Mouse (Mus musculus): ENCODE data around the gene Zcchc4. TPM values are rescaled to one million over a fixed set of nuclear protein-coding genes. Genes with fewer than 3 reads are reported as not detected.
"Not testable (repeated sequence)": the region's sequence is repeated elsewhere in the genome, so short reads cannot be mapped to it uniquely, and the experiment has no call there.

Zcchc4 gene
- polyA plus RNA-seq, 1 experiment from 2014 or later, result 11.3 TPM

DNA sequence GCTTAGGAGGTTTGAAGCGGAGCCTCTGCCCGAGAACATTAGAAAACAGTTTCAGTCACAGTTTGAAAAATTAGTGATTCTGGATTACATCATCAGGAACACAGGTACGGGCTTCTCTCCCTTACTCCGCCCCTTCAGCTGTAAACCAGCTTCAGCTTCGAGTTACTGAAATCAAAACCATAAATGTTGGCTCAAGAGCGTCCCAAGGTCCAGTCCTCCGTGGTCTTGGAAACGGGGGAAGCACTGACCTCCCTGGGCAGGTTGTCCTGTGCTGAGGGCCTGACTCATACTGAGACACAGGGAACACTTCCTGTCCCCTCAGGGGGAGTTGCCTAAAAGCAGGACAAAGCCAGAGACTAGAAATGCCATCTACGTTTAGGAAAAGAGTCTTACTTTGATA is 22.1 kb upstream of the Zcchc4 start:
- H3K4me2 ChIP-seq (ENCODE audit: low read length), result no peak overlapping the region
- ATAC-seq, result no peak
- 89% methylated on average over 9 of the region's 9 CpGs for WGBS
- no peaks in the 10 kb centered on the region for H3K36me3 ChIP-seq (ENCODE audit: control insufficient read depth, insufficient read depth, low read length)
- no peak overlapping the region for H3K27ac ChIP-seq (ENCODE audit: low read length)
- no peak overlapping the region for H3K9ac ChIP-seq (ENCODE audit: low read depth, low read length)
- no peak overlapping the region for H3K4me3 ChIP-seq (ENCODE audit: low read depth, low read length)
- H3K9me3 ChIP-seq (replicated peaks; ENCODE audit: control insufficient read depth, low read length, poor library complexity, severe bottlenecking), result no peaks in the 10 kb centered on the region
- H3K27me3 ChIP-seq (ENCODE audit: control insufficient read depth, insufficient read depth, low read depth, low read length), result no peaks in the 10 kb centered on the region
- no peaks in the 10 kb centered on the region for H3K4me1 ChIP-seq (ENCODE audit: control insufficient read depth, insufficient read depth, low read length)

DNA sequence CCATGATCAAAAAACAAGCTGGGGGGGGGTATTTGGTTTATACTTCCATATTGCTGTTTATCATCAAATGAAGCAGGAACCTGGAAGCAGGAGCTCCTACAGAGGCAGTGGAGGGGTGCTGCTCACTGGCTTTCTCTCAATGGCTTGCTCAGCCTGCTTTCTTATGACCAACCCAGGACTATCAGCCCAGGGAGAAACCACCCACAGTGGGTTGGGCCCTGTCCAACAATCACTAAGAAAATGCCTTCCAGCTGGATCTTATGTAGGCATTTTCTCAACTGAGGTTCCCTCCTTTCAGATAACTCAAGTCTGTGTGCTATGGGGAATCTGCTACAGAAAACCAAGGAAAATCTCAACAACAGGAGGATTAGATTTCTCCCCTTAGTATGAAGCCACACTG is 21.0 kb upstream of the Zcchc4 start:
- Histone ChIP-seq H3K27ac (ENCODE audit: low read length) (no peak overlapping the region), H3K9me3 (replicated peaks; ENCODE audit: control insufficient read depth, low read length, poor library complexity, severe bottlenecking) (no peaks in the 10 kb centered on the region), H3K4me1 (ENCODE audit: control insufficient read depth, insufficient read depth, low read length) (no peaks in the 10 kb centered on the region), H3K4me2 (ENCODE audit: low read length) (no peak overlapping the region), H3K27me3 (ENCODE audit: control insufficient read depth, insufficient read depth, low read depth, low read length) (no peaks in the 10 kb centered on the region), H3K36me3 (ENCODE audit: control insufficient read depth, insufficient read depth, low read length) (no peaks in the 10 kb centered on the region), H3K9ac (ENCODE audit: low read depth, low read length) (no peak overlapping the region), H3K4me3 (ENCODE audit: low read depth, low read length) (no peak overlapping the region)
- no peak for ATAC-seq

DNA sequence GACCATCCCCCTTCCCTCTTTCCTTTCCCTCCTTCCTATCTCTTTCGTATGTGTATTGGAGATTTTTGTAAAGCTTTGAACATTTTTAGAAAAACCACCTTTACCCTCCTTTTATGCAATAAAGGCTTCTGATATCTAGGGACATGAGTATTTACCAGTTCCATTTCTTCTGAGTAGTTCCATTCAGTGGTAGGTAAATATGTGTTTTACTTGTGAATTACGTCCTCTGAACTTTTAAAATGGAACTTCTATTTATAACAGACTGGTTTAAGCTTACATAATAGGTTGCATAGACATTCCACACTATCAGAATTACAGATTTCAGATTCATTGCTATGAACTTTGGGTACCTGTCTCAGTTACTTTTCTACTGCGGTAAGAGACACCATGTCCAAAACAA is 19.9 kb upstream of the Zcchc4 start:
- H3K9me3 ChIP-seq (replicated peaks; ENCODE audit: control insufficient read depth, low read length, poor library complexity, severe bottlenecking), result no peaks in the 10 kb centered on the region
- WGBS, result 94% methylated on average over 3 of the region's 3 CpGs
- ATAC-seq, result no peak
- H3K27me3 ChIP-seq (ENCODE audit: control insufficient read depth, insufficient read depth, low read depth, low read length), result no peaks in the 10 kb centered on the region
- no peak overlapping the region for H3K4me3 ChIP-seq (ENCODE audit: low read depth, low read length)
- no peaks in the 10 kb centered on the region for H3K4me1 ChIP-seq (ENCODE audit: control insufficient read depth, insufficient read depth, low read length)
- no peaks in the 10 kb centered on the region for H3K36me3 ChIP-seq (ENCODE audit: control insufficient read depth, insufficient read depth, low read length)
- no peak overlapping the region for H3K4me2 ChIP-seq (ENCODE audit: low read length)
- H3K9ac ChIP-seq (ENCODE audit: low read depth, low read length), result no peak overlapping the region
- no peak overlapping the region for H3K27ac ChIP-seq (ENCODE audit: low read length)

DNA sequence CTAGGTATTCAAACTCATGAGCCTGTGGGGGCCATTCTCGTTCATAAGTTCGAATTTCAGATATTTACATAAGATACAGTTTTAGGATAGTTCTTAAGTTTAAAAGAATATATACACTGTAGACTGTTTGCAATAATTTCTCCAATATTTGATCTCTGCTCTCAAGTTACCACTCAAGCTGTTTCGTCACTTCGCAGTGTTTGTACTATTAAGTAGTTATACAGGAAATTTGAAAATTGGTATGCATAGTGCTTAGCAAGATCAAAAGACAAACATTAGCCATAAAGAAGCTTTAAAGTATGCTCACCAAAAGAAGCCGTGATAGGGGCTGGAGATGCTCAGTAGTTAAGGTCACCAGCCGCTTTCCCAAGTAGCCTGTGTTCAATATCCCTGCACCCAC is 19.2 kb upstream of the Zcchc4 start:
- no peaks in the 10 kb centered on the region for H3K36me3 ChIP-seq (ENCODE audit: control insufficient read depth, insufficient read depth, low read length)
- H3K4me3 ChIP-seq (ENCODE audit: low read depth, low read length), result no peak overlapping the region
- ATAC-seq, result no peak
- H3K4me1 ChIP-seq (ENCODE audit: control insufficient read depth, insufficient read depth, low read length), result no peaks in the 10 kb centered on the region
- WGBS, result 92% methylated on average over 6 of the region's 6 CpGs
- no peak overlapping the region for H3K27ac ChIP-seq (ENCODE audit: low read length)
- no peak overlapping the region for H3K9ac ChIP-seq (ENCODE audit: low read depth, low read length)
- H3K4me2 ChIP-seq (ENCODE audit: low read length), result no peak overlapping the region
- no peaks in the 10 kb centered on the region for H3K27me3 ChIP-seq (ENCODE audit: control insufficient read depth, insufficient read depth, low read depth, low read length)
- H3K9me3 ChIP-seq (replicated peaks; ENCODE audit: control insufficient read depth, low read length, poor library complexity, severe bottlenecking), result no peaks in the 10 kb centered on the region

DNA sequence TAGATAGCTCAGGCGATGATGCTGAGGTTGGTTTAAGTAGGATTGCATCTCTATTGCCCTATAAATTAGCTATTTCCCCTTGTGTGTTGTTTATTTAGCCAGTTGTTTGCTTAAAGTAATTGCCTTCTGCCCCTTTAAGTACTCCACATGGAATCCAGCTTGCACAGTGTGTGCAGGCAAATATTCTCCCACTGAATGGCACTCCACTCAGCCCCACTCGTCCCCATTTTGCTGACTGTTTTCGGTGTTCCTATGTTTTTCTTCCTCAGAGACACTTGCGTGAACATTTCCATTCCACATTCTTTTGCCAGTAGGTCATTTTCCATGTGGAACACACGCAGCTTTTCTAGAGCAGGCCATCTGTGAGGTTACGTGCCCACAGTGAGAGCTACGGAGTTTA is 12.6 kb upstream of the Zcchc4 start:
- Histone ChIP-seq H3K4me1 (ENCODE audit: control insufficient read depth, insufficient read depth, low read length) (no peaks in the 10 kb centered on the region), H3K9ac (ENCODE audit: low read depth, low read length) (no peak overlapping the region), H3K27ac (ENCODE audit: low read length) (no peak overlapping the region), H3K36me3 (ENCODE audit: control insufficient read depth, insufficient read depth, low read length) (no peaks in the 10 kb centered on the region), H3K4me3 (ENCODE audit: low read depth, low read length) (no peak overlapping the region), H3K27me3 (ENCODE audit: control insufficient read depth, insufficient read depth, low read depth, low read length) (no peaks in the 10 kb centered on the region), H3K4me2 (ENCODE audit: low read length) (no peak overlapping the region), H3K9me3 (replicated peaks; ENCODE audit: control insufficient read depth, low read length, poor library complexity, severe bottlenecking) (no peaks in the 10 kb centered on the region)
- ATAC-seq, result no peak
- 88% methylated on average over 7 of the region's 7 CpGs for WGBS

DNA sequence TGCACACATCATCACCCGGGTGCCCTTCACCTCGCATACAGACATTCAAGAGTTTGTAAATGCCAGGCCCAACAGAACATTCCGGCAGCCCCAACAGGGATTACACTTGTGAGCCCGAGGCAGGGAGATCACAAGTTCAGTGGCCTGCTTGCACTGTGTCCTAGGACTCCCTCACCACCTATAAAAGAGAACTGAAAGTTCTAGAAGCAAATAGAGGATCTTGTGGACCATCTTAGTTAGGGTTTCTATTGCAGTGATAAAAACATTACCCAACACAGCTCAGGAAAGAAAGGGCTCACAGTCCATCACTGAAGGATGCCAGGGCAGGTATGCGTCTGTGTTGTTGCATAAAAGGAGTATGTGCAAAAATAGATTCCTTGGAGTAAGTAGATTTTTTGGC is 942 bp upstream of the Zcchc4 start:
- H3K9me3 ChIP-seq (replicated peaks; ENCODE audit: control insufficient read depth, low read length, poor library complexity, severe bottlenecking), result no peaks in the 10 kb centered on the region
- H3K4me3 ChIP-seq (ENCODE audit: low read depth, low read length), result no peak overlapping the region

DNA sequence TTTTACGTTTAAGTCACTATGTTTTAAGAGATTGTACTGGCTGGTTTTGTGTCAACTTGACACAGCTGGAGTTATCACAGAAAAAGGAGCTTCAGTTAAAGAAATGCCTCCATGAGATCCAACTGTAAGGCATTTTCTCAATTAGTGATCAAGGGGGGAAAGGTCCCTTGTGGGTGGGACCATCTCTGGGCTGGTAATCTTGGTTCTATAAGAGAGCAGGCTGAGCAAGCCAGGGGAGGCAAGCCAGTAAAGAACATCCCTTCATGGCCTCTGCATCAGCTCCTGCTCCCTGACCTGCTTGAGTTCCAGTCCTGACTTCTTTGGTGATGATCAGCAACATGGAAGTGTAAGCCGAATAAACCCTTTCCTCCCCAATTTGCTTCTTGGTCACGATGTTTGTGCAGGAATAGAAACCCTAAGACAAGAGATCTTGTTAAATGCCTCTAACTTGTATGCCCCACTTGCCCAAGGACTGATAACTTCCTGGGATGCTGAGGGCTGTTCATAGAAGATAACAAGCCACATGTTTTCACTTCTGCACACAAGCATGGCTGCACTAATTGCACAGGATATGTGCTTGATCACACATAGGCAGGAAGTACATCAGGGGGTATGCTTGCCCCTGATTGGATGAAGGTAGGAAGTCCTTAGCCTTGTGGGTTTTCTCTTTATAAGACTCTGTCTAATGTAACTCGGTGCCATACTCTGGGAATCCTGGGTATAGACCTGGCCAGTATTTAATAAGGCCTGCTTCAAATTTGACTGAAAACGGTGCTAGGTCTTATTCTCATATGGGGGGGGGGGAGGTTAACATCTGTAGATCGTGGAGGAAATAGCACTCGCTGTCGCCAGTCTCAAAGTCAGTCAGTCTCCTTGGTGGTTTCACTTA is 1.5 kb downstream of the Zcchc4 start:
- ATAC-seq; H3K9ac ChIP-seq (ENCODE audit: low read depth, low read length); H3K27me3 ChIP-seq (ENCODE audit: control insufficient read depth, insufficient read depth, low read depth, low read length); H3K36me3 ChIP-seq (ENCODE audit: control insufficient read depth, insufficient read depth, low read length); H3K4me3 ChIP-seq (ENCODE audit: low read depth, low read length); H3K9me3 ChIP-seq (replicated peaks; ENCODE audit: control insufficient read depth, low read length, poor library complexity, severe bottlenecking); H3K27ac ChIP-seq (ENCODE audit: low read length); H3K4me2 ChIP-seq (ENCODE audit: low read length); H3K4me1 ChIP-seq (ENCODE audit: control insufficient read depth, insufficient read depth, low read length): not testable (repeated sequence)
- WGBS, result 87% methylated on average over 8 of the region's 8 CpGs

More for the DNA sequence above, 942 bp upstream of the Zcchc4 start:
- 94% methylated on average over 5 of the region's 5 CpGs for WGBS
- no peak overlapping the region for H3K9ac ChIP-seq (ENCODE audit: low read depth, low read length)
- ATAC-seq, result no peak
- H3K4me1 ChIP-seq (ENCODE audit: control insufficient read depth, insufficient read depth, low read length), result no peaks in the 10 kb centered on the region
- H3K27ac ChIP-seq (ENCODE audit: low read length), result no peak overlapping the region
- H3K4me2 ChIP-seq (ENCODE audit: low read length), result no peak overlapping the region
- H3K36me3 ChIP-seq (ENCODE audit: control insufficient read depth, insufficient read depth, low read length), result no peaks in the 10 kb centered on the region
- no peaks in the 10 kb centered on the region for H3K27me3 ChIP-seq (ENCODE audit: control insufficient read depth, insufficient read depth, low read depth, low read length)

DNA sequence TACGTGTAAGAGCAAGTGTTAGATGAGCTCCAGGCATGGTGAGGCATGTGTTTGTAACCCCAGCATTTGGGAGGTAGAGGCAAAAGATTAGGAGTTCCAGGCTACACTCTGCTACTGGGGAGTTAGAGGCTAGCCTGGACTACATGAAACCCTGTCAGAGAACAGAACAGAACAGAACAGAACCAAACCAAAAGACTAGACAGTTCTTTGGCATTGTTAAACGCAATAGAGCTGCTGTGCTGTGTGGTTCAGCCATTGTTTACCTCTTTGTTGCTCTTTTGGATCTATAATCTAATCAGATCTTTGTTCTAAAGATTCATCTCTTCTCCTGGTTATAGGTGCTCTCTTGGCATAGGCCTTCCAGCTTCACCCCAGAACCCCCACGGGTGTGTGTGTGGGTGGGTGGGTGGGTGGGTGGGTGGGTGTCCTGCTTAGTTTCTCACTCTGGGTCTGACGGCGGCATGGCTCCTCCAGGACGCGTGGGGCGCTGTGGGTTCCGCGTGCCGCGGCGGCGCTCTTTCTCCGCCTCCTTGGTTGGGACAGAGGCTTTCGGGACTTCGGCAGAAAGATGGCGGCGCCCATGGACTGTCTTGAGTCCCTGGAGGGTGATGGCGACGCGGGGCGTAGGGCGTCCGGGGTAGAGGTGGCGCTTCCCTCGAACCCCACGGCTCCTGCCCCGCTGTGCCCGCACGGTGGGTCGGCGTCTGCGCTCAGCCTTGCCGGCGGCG is 7.5 kb downstream of the Zcchc4 start:
- peak overlapping the region; percentile 90 for H3K27ac ChIP-seq (ENCODE audit: low read length)
- peak overlapping the region; percentile 89 for H3K9ac ChIP-seq (ENCODE audit: low read depth, low read length)
- 5% methylated on average over 31 of the region's 37 CpGs for WGBS
- H3K4me1 ChIP-seq (ENCODE audit: control insufficient read depth, insufficient read depth, low read length), result peaks cover 2% of the 10 kb centered on the region; the same call in 1 of the 2 replicates
- peak; percentile 99 for ATAC-seq
- no peaks in the 10 kb centered on the region for H3K27me3 ChIP-seq (ENCODE audit: control insufficient read depth, insufficient read depth, low read depth, low read length)
- H3K4me2 ChIP-seq (ENCODE audit: low read length), result peak overlapping the region; percentile 64
- no peaks in the 10 kb centered on the region for H3K9me3 ChIP-seq (replicated peaks; ENCODE audit: control insufficient read depth, low read length, poor library complexity, severe bottlenecking)
- H3K36me3 ChIP-seq (ENCODE audit: control insufficient read depth, insufficient read depth, low read length), result no peaks in the 10 kb centered on the region
- peak overlapping the region; percentile 87 for H3K4me3 ChIP-seq (ENCODE audit: low read depth, low read length)

DNA sequence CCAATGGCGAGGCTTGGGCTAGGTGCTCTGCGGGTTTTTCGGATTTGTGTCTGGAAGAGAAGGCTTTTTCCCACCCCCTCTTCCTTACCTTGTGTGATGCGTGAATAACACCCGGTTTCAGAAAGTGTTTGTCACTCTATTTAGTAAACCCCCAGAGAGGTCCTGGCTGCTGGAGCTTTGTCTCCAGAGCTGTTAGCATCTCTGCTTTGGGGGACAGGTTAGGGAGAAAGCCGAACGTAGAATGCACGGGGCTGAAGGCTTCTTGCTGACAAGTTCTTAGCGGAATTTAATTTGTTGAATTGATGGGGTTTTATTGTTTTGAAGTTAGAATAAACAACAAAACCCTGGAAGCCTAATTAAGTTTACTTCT is 8.0 kb downstream of the Zcchc4 start:
- 0% methylated on average over 9 of the region's 9 CpGs for WGBS

More for the DNA sequence above, 8.0 kb downstream of the Zcchc4 start:
- peaks cover 2% of the 10 kb centered on the region; the same call in 1 of the 2 replicates for H3K4me1 ChIP-seq (ENCODE audit: control insufficient read depth, insufficient read depth, low read length)
- no peaks in the 10 kb centered on the region for H3K9me3 ChIP-seq (replicated peaks; ENCODE audit: control insufficient read depth, low read length, poor library complexity, severe bottlenecking)
- ATAC-seq, result peak; percentile 85
- H3K4me2 ChIP-seq (ENCODE audit: low read length), result peak overlapping the region; percentile 64
- no peaks in the 10 kb centered on the region for H3K27me3 ChIP-seq (ENCODE audit: control insufficient read depth, insufficient read depth, low read depth, low read length)
- H3K36me3 ChIP-seq (ENCODE audit: control insufficient read depth, insufficient read depth, low read length), result no peaks in the 10 kb centered on the region
- H3K27ac ChIP-seq (ENCODE audit: low read length), result peak overlapping the region; percentile 90
- H3K4me3 ChIP-seq (ENCODE audit: low read depth, low read length), result peak overlapping the region; percentile 87
- peak overlapping the region; percentile 89 for H3K9ac ChIP-seq (ENCODE audit: low read depth, low read length)

Measured in midbrain, embryonic 16.5 days (tissue).